Mouse (Mus musculus): ENCODE results near the gene Myb. TPM values are rescaled to one million over a fixed set of nuclear protein-coding genes. Genes with fewer than 3 reads are reported as not detected.
"Not testable (repeated sequence)": the region's sequence is repeated elsewhere in the genome, so short reads cannot be mapped to it uniquely, and the experiment has no call there.

Gene Myb
- polyA plus RNA-seq, 1 experiment from 2014 or later: 4.4 TPM

GRCm38 (mm10) chr10:21153433-21153832 is 7.4 kb downstream of the Myb start:
- H3K4me3 ChIP-seq (ENCODE audit: low read depth, low read length): no peak overlapping the region
- WGBS: 85% methylated on average over 4 of the region's 4 CpGs
- peaks cover 5% of the 10 kb centered on the region; the same call in 1 of the 2 replicates for H3K27me3 ChIP-seq (ENCODE audit: control insufficient read depth, insufficient read depth, low read length)
- no peaks in the 10 kb centered on the region for H3K9me3 ChIP-seq (ENCODE audit: control insufficient read depth, low read length)
- no peak overlapping the region for H3K4me2 ChIP-seq (ENCODE audit: low read depth)
- no peak overlapping the region for H3K27ac ChIP-seq (ENCODE audit: low read depth, low read length)
- ATAC-seq (ENCODE audit: insufficient read depth, low FRiP score, low TSS enrichment) (no peak), DNase-seq (ENCODE audit: low spot score) (no peak)
- H3K4me1 ChIP-seq (ENCODE audit: control insufficient read depth, insufficient read depth, low read length): no peaks in the 10 kb centered on the region
- no peak overlapping the region for H3K9ac ChIP-seq (ENCODE audit: low read length)
- no peaks in the 10 kb centered on the region; the same call in 1 of the 2 replicates for H3K36me3 ChIP-seq (ENCODE audit: control insufficient read depth, insufficient read depth, low read length)

- H3K4me3 ChIP-seq (ENCODE audit: low read depth, low read length): no peak overlapping the region
- peaks cover 2% of the 10 kb centered on the region; the same call in 1 of the 2 replicates for H3K36me3 ChIP-seq (ENCODE audit: control insufficient read depth, insufficient read depth, low read length)
- no peak overlapping the region for H3K4me2 ChIP-seq (ENCODE audit: low read depth)
- H3K9ac ChIP-seq (ENCODE audit: low read length): no peak overlapping the region
- WGBS: 93% methylated on average over 5 of the region's 5 CpGs
- H3K27ac ChIP-seq (ENCODE audit: low read depth, low read length): no peak overlapping the region
- ATAC-seq (ENCODE audit: insufficient read depth, low FRiP score, low TSS enrichment): no peak
- H3K9me3 ChIP-seq (ENCODE audit: control insufficient read depth, low read length): no peaks in the 10 kb centered on the region
- DNase-seq (ENCODE audit: low spot score): no peak
- H3K27me3 ChIP-seq (ENCODE audit: control insufficient read depth, insufficient read depth, low read length): peaks cover 1% of the 10 kb centered on the region; the same call in 1 of the 2 replicates
- H3K4me1 ChIP-seq (ENCODE audit: control insufficient read depth, insufficient read depth, low read length): no peaks in the 10 kb centered on the region
Observed at GRCm38 (mm10) chr10:21152812-21153211, 8.0 kb downstream of the Myb start.

- Histone ChIP-seq H3K9me3 (ENCODE audit: control insufficient read depth, low read length) (no peaks in the 10 kb centered on the region), H3K4me1 (ENCODE audit: control insufficient read depth, insufficient read depth, low read length) (no peaks in the 10 kb centered on the region), H3K4me2 (ENCODE audit: low read depth) (no peak overlapping the region), H3K9ac (ENCODE audit: low read length) (no peak overlapping the region), H3K4me3 (ENCODE audit: low read depth, low read length) (no peak overlapping the region), H3K27me3 (ENCODE audit: control insufficient read depth, insufficient read depth, low read length) (no peaks in the 10 kb centered on the region), H3K27ac (ENCODE audit: low read depth, low read length) (no peak overlapping the region), H3K36me3 (ENCODE audit: control insufficient read depth, insufficient read depth, low read length) (peaks cover 2% of the 10 kb centered on the region; the same call in 1 of the 2 replicates)
- DNase-seq (ENCODE audit: low spot score) (no peak), ATAC-seq (ENCODE audit: insufficient read depth, low FRiP score, low TSS enrichment) (no peak)
Observed at GRCm38 (mm10) chr10:21151320-21151719, 9.5 kb downstream of the Myb start.

GRCm38 (mm10) chr10:21149945-21150344 is 10.8 kb downstream of the Myb start:
- not testable (repeated sequence) for H3K4me2 ChIP-seq (ENCODE audit: low read depth); H3K9me3 ChIP-seq (ENCODE audit: control insufficient read depth, low read length); H3K36me3 ChIP-seq (ENCODE audit: control insufficient read depth, insufficient read depth, low read length); H3K9ac ChIP-seq (ENCODE audit: low read length); H3K27me3 ChIP-seq (ENCODE audit: control insufficient read depth, insufficient read depth, low read length); DNase-seq (ENCODE audit: low spot score); H3K27ac ChIP-seq (ENCODE audit: low read depth, low read length); ATAC-seq (ENCODE audit: insufficient read depth, low FRiP score, low TSS enrichment); H3K4me3 ChIP-seq (ENCODE audit: low read depth, low read length); H3K4me1 ChIP-seq (ENCODE audit: control insufficient read depth, insufficient read depth, low read length)
- 96% methylated on average over 6 of the region's 6 CpGs for WGBS

- Histone ChIP-seq H3K4me2 (ENCODE audit: low read depth) (no peak overlapping the region), H3K27ac (ENCODE audit: low read depth, low read length) (no peak overlapping the region), H3K27me3 (ENCODE audit: control insufficient read depth, insufficient read depth, low read length) (no peaks in the 10 kb centered on the region), H3K9me3 (ENCODE audit: control insufficient read depth, low read length) (no peaks in the 10 kb centered on the region), H3K4me3 (ENCODE audit: low read depth, low read length) (no peak overlapping the region), H3K4me1 (ENCODE audit: control insufficient read depth, insufficient read depth, low read length) (no peaks in the 10 kb centered on the region), H3K9ac (ENCODE audit: low read length) (no peak overlapping the region), H3K36me3 (ENCODE audit: control insufficient read depth, insufficient read depth, low read length) (0 out of 2 replicates have a peak, but pooled peaks cover 2% of the 10 kb centered on the region)
- ATAC-seq (ENCODE audit: insufficient read depth, low FRiP score, low TSS enrichment) (no peak), DNase-seq (ENCODE audit: low spot score) (no peak)
- 97% methylated on average over 1 of the region's 1 CpGs for WGBS
Observed at GRCm38 (mm10) chr10:21146719-21147118, 14.1 kb downstream of the Myb start.

GRCm38 (mm10) chr10:21146263-21146662 is 14.5 kb downstream of the Myb start:
- DNase-seq (ENCODE audit: low spot score) (no peak), ATAC-seq (ENCODE audit: insufficient read depth, low FRiP score, low TSS enrichment) (no peak)
- H3K27me3 ChIP-seq (ENCODE audit: control insufficient read depth, insufficient read depth, low read length): no peaks in the 10 kb centered on the region
- H3K36me3 ChIP-seq (ENCODE audit: control insufficient read depth, insufficient read depth, low read length): 0 out of 2 replicates have a peak, but pooled peaks cover 2% of the 10 kb centered on the region
- no peak overlapping the region for H3K4me2 ChIP-seq (ENCODE audit: low read depth)
- H3K9me3 ChIP-seq (ENCODE audit: control insufficient read depth, low read length): no peaks in the 10 kb centered on the region
- no peak overlapping the region for H3K9ac ChIP-seq (ENCODE audit: low read length)
- H3K4me3 ChIP-seq (ENCODE audit: low read depth, low read length): no peak overlapping the region
- H3K4me1 ChIP-seq (ENCODE audit: control insufficient read depth, insufficient read depth, low read length): no peaks in the 10 kb centered on the region
- 86% methylated on average over 2 of the region's 2 CpGs for WGBS
- H3K27ac ChIP-seq (ENCODE audit: low read depth, low read length): no peak overlapping the region

- Histone ChIP-seq H3K4me1 (ENCODE audit: control insufficient read depth, insufficient read depth, low read length) (no peaks in the 10 kb centered on the region), H3K9ac (ENCODE audit: low read length) (peak overlapping the region; percentile 47), H3K27ac (ENCODE audit: low read depth, low read length) (0 out of 2 replicates have a peak overlapping the region, but pooled peaks have one; percentile 34), H3K4me2 (ENCODE audit: low read depth) (peak overlapping the region; percentile 59), H3K4me3 (ENCODE audit: low read depth, low read length) (peak overlapping the region; percentile 33), H3K9me3 (ENCODE audit: control insufficient read depth, low read length) (no peaks in the 10 kb centered on the region), H3K36me3 (ENCODE audit: control insufficient read depth, insufficient read depth, low read length) (0 out of 2 replicates have a peak, but pooled peaks cover 2% of the 10 kb centered on the region), H3K27me3 (ENCODE audit: control insufficient read depth, insufficient read depth, low read length) (no peaks in the 10 kb centered on the region)
- DNase-seq (ENCODE audit: low spot score) (peak; percentile 82), ATAC-seq (ENCODE audit: insufficient read depth, low FRiP score, low TSS enrichment) (peak; percentile 87)
- WGBS: 23% methylated on average over 27 of the region's 27 CpGs
Observed at GRCm38 (mm10) chr10:21144627-21145504, 15.9 kb downstream of the Myb start.

GRCm38 (mm10) chr10:21135297-21135696 is 25.5 kb downstream of the Myb start:
- Histone ChIP-seq H3K27ac (ENCODE audit: low read depth, low read length) (no peak overlapping the region), H3K27me3 (ENCODE audit: control insufficient read depth, insufficient read depth, low read length) (no peaks in the 10 kb centered on the region), H3K4me2 (ENCODE audit: low read depth) (no peak overlapping the region), H3K9me3 (ENCODE audit: control insufficient read depth, low read length) (no peaks in the 10 kb centered on the region), H3K4me3 (ENCODE audit: low read depth, low read length) (no peak overlapping the region), H3K9ac (ENCODE audit: low read length) (no peak overlapping the region), H3K36me3 (ENCODE audit: control insufficient read depth, insufficient read depth, low read length) (peaks cover 2% of the 10 kb centered on the region; the same call in 1 of the 2 replicates), H3K4me1 (ENCODE audit: control insufficient read depth, insufficient read depth, low read length) (no peaks in the 10 kb centered on the region)
- DNase-seq (ENCODE audit: low spot score) (no peak), ATAC-seq (ENCODE audit: insufficient read depth, low FRiP score, low TSS enrichment) (no peak)
- WGBS: 91% methylated on average over 8 of the region's 8 CpGs

Measured in neural tube, embryonic 11.5 days (tissue).